Mouse (Mus musculus): Measurements from ENCODE around the gene Ccdc81. TPM values are rescaled to one million over a fixed set of nuclear protein-coding genes. Genes with fewer than 3 reads are reported as not detected.

Gene Ccdc81
- total RNA-seq, 1 experiment, result 0.13 TPM

- in situ Hi-C loops (cut with MboI; ENCODE audit: low sequenced_read_pairs in 2 of 2, unreplicated experiment in 2 of 2), result no loop called here
- no peak for TF ChIP-seq ZC3H11A (IDR thresholded peaks at IDR 0.05; ENCODE audit: borderline replicate concordance, low read depth, low read length)
- no peak for TF ChIP-seq MAFK (IDR thresholded peaks at IDR 0.05; ENCODE audit: insufficient read depth, low read depth, low read length)
- H3K4me3 ChIP-seq (ENCODE audit: insufficient read depth in 1 of 2, low read depth in 1 of 2, low read length in 2 of 2, poor library complexity in 1 of 2, severe bottlenecking in 1 of 2), result peak overlapping the region; percentile 72 to 96
- no peak for DNase-seq (ENCODE audit: low read depth, low spot score)
- H3K4me1 ChIP-seq (ENCODE audit: control insufficient read depth in 2 of 2, insufficient read depth in 2 of 2, low read length in 2 of 2, poor library complexity in 1 of 2), result peaks cover 0 to 6% of the 10 kb centered on the region in 2 experiments; a peak in 2 of 4 replicates
- H3K27ac ChIP-seq (ENCODE audit: insufficient read depth, low read depth, low read length, poor library complexity, severe bottlenecking), result peak overlapping the region; percentile 57; the same call in 1 of the 2 replicates
- H3K9ac ChIP-seq (ENCODE audit: insufficient read depth, low read depth, low read length, poor library complexity, severe bottlenecking), result peak overlapping the region; percentile 66; the same call in 1 of the 2 replicates
- H3K9me3 ChIP-seq (ENCODE audit: control insufficient read depth, insufficient read depth, low read depth, low read length), result peaks cover 1% of the 10 kb centered on the region; the same call in 1 of the 2 replicates
- peaks cover 6% of the 10 kb centered on the region; the same call in 1 of the 2 replicates for H3K36me3 ChIP-seq (ENCODE audit: control insufficient read depth, insufficient read depth, low read length, poor library complexity, severe bottlenecking)
These were observed 36.3 kb upstream of the Ccdc81 start for GRCm38 (mm10) chr7:89939497-89940353.

- Histone ChIP-seq H3K9me3 (ENCODE audit: control insufficient read depth, insufficient read depth, low read depth, low read length) (no peaks in the 10 kb centered on the region), H3K9ac (ENCODE audit: insufficient read depth, low read depth, low read length, poor library complexity, severe bottlenecking) (no peak overlapping the region), H3K4me3 (ENCODE audit: insufficient read depth in 1 of 2, low read depth in 1 of 2, low read length in 2 of 2, poor library complexity in 1 of 2, severe bottlenecking in 1 of 2) (no peak overlapping the region), H3K36me3 (ENCODE audit: control insufficient read depth, insufficient read depth, low read length, poor library complexity, severe bottlenecking) (peaks cover 12% of the 10 kb centered on the region), H3K4me1 (ENCODE audit: control insufficient read depth in 2 of 2, insufficient read depth in 2 of 2, low read length in 2 of 2, poor library complexity in 1 of 2) (no peaks in the 10 kb centered on the region), H3K27ac (ENCODE audit: insufficient read depth, low read depth, low read length, poor library complexity, severe bottlenecking) (no peak overlapping the region)
- in situ Hi-C loops (cut with MboI; ENCODE audit: low sequenced_read_pairs in 2 of 2, unreplicated experiment in 2 of 2), result no loop called here
- TF ChIP-seq CHD2 (IDR thresholded peaks at IDR 0.05; ENCODE audit: low read depth, low read length) (no peak), ZNF384 (IDR thresholded peaks at IDR 0.05; ENCODE audit: low read depth, low read length) (no peak), HCFC1 (IDR thresholded peaks at IDR 0.05; ENCODE audit: borderline replicate concordance, insufficient read depth, low read length) (no peak), MAFK (IDR thresholded peaks at IDR 0.05; ENCODE audit: insufficient read depth, low read depth, low read length) (no peak), ZC3H11A (IDR thresholded peaks at IDR 0.05; ENCODE audit: borderline replicate concordance, low read depth, low read length) (no peak)
- DNase-seq (ENCODE audit: low read depth, low spot score), result no peak
These were observed 20.2 kb upstream of the Ccdc81 start for GRCm38 (mm10) chr7:89923441-89924180.

- Histone ChIP-seq H3K27ac (ENCODE audit: insufficient read depth, low read depth, low read length, poor library complexity, severe bottlenecking) (no peak overlapping the region), H3K9ac (ENCODE audit: insufficient read depth, low read depth, low read length, poor library complexity, severe bottlenecking) (no peak overlapping the region), H3K4me3 (ENCODE audit: insufficient read depth in 1 of 2, low read depth in 1 of 2, low read length in 2 of 2, poor library complexity in 1 of 2, severe bottlenecking in 1 of 2) (no peak overlapping the region), H3K36me3 (ENCODE audit: control insufficient read depth, insufficient read depth, low read length, poor library complexity, severe bottlenecking) (peaks cover 5% of the 10 kb centered on the region), H3K4me1 (ENCODE audit: control insufficient read depth in 2 of 2, insufficient read depth in 2 of 2, low read length in 2 of 2, poor library complexity in 1 of 2) (no peaks in the 10 kb centered on the region), H3K9me3 (ENCODE audit: control insufficient read depth, insufficient read depth, low read depth, low read length) (no peaks in the 10 kb centered on the region)
- DNase-seq (ENCODE audit: low read depth, low spot score), result no peak
- in situ Hi-C loops (cut with MboI; ENCODE audit: low sequenced_read_pairs in 2 of 2, unreplicated experiment in 2 of 2), result no loop called here
- TF ChIP-seq CHD2 (IDR thresholded peaks at IDR 0.05; ENCODE audit: low read depth, low read length) (no peak), HCFC1 (IDR thresholded peaks at IDR 0.05; ENCODE audit: borderline replicate concordance, insufficient read depth, low read length) (no peak), MAFK (IDR thresholded peaks at IDR 0.05; ENCODE audit: insufficient read depth, low read depth, low read length) (no peak), ZNF384 (IDR thresholded peaks at IDR 0.05; ENCODE audit: low read depth, low read length) (no peak), ZC3H11A (IDR thresholded peaks at IDR 0.05; ENCODE audit: borderline replicate concordance, low read depth, low read length) (no peak)
These were observed 14.3 kb upstream of the Ccdc81 start for GRCm38 (mm10) chr7:89917776-89918175.

- H3K9ac ChIP-seq (ENCODE audit: insufficient read depth, low read depth, low read length, poor library complexity, severe bottlenecking), result no peak overlapping the region
- no peak for DNase-seq (ENCODE audit: low read depth, low spot score)
- peaks cover 5% of the 10 kb centered on the region for H3K36me3 ChIP-seq (ENCODE audit: control insufficient read depth, insufficient read depth, low read length, poor library complexity, severe bottlenecking)
- no peak overlapping the region for H3K4me3 ChIP-seq (ENCODE audit: insufficient read depth in 1 of 2, low read depth in 1 of 2, low read length in 2 of 2, poor library complexity in 1 of 2, severe bottlenecking in 1 of 2)
- H3K9me3 ChIP-seq (ENCODE audit: control insufficient read depth, insufficient read depth, low read depth, low read length), result no peaks in the 10 kb centered on the region
- no peak overlapping the region for H3K27ac ChIP-seq (ENCODE audit: insufficient read depth, low read depth, low read length, poor library complexity, severe bottlenecking)
- H3K4me1 ChIP-seq (ENCODE audit: control insufficient read depth in 2 of 2, insufficient read depth in 2 of 2, low read length in 2 of 2, poor library complexity in 1 of 2), result no peaks in the 10 kb centered on the region
- in situ Hi-C loops (cut with MboI; ENCODE audit: low sequenced_read_pairs in 2 of 2, unreplicated experiment in 2 of 2), result no loop called here
- no peak for TF ChIP-seq CHD2 (IDR thresholded peaks at IDR 0.05; ENCODE audit: low read depth, low read length)
- TF ChIP-seq HCFC1 (IDR thresholded peaks at IDR 0.05; ENCODE audit: borderline replicate concordance, insufficient read depth, low read length), result no peak
- TF ChIP-seq MAFK (IDR thresholded peaks at IDR 0.05; ENCODE audit: insufficient read depth, low read depth, low read length), result no peak
- TF ChIP-seq ZNF384 (IDR thresholded peaks at IDR 0.05; ENCODE audit: low read depth, low read length), result no peak
- TF ChIP-seq ZC3H11A (IDR thresholded peaks at IDR 0.05; ENCODE audit: borderline replicate concordance, low read depth, low read length), result no peak
These were observed 13.3 kb upstream of the Ccdc81 start for GRCm38 (mm10) chr7:89916711-89917110.
